Mouse (Mus musculus) fat pad, adult 2 months (tissue): ENCODE results near the gene Gpr107.

ENCODE experiments used
- DNase-seq: peaks from one replicate; pipeline ENCODE4 v3.0.0-alpha.2; 2011; ENCODE audit warnings: low read depth, low spot score; ENCODE audit errors: extremely low read depth

Gene Gpr107

DNA sequence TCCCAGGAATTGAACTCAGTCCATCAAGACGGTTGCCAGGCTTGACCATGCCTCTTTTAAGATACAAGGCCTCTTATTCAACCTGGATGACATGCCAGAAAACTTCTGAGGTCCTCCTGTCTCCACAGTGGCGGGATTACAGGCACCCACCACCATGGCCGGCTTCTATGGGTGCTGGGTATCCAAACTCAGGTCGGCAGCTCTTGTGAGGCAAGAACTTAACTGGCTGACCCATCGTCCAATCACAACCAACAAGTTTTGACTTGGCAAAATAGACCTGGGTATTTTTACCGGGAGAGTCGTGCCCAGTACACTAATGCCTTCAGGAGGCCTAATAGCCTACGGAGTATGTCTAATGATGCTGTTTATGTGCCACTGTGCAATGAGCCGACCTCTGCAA, 26.1 kb upstream of the Gpr107 start:
- no peak for DNase-seq

DNA sequence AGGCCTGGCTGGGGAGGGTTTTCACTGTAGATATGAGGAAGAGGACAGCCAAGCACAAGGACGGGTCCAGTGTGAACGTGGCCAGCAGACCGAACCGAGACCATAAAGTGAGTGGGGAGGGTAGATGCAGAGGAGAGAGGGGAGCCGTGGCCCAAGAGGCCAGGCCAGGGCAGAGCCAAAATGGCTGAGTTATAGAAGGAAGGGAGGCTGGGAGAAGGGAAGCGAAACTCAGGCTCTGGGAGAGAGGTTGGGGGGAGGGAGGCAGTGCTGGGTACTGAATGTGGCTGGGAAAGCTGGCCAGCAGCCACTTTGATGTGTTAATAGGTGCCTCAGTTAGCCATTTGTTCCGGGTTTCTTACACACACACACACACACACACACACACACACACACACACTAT, 24.9 kb upstream of the Gpr107 start:
- DNase-seq: no peak

- no peak for DNase-seq
Observed at GRCm38 (mm10) chr2:31127899-31128298, 24.2 kb upstream of the Gpr107 start.

DNA sequence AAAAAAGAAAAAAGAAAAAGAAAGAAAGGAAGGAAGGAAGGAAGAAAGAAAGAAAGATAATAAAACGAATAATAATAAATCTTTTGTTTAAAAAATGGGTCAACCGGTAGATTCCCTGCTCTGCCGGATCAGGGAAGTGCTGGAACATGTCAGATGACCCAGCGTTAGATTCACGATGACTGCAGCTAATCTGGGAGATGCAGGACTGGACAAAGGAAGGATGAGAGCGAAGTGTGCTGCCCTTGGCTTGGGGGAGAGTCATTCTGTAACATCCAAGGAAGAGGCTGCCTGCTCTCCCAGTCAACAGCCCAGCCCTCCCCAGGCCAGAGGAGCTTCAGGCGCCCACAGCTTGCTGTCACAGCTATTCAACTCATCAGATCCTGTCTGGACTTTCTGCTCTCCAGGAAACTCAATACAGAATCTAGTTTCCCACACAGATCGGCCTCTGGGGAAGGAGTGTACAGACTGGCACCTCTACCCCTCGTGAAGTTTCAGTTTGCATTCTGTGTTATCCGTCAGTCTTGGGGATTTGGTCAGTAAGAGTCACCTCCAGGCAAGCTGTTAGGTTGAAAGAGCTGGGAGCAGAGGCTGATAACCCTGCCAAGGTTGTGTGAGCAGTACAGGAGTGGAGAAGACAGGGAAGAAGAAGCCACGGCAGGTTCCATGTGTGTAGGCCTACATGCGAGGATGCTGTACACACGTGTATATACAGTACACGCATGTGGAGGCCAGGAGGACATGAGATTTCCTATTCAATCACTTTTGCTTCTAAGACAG, 22.2 kb upstream of the Gpr107 start:
- no peak for DNase-seq

- DNase-seq: no peak
Observed at GRCm38 (mm10) chr2:31130815-31131299, 21.3 kb upstream of the Gpr107 start.

- DNase-seq: no peak
Observed at GRCm38 (mm10) chr2:31132682-31133081, 19.4 kb upstream of the Gpr107 start.

- DNase-seq: no peak
Observed at GRCm38 (mm10) chr2:31133981-31134380, 18.1 kb upstream of the Gpr107 start.

- no peak for DNase-seq
Observed at GRCm38 (mm10) chr2:31135512-31135931, 16.6 kb upstream of the Gpr107 start.

DNA sequence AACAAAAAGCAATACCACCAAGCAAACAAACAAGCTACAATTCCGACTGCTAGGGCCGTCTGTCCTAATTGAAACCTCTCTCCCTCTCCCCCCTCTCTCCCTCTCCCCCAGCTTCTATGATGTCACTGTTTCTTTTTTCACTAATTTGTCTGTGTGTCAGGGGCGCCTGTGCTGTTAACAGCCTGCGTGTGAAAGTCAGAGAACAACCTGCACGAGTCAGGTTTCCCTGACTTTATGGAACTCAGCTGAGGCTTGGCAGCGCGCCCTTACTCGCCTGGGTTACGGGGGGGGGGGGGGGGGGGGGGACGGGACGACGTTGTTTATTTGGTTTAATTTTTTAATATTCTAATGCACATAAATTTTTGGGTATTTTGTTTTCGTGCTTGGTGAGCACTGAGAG, 15.8 kb upstream of the Gpr107 start:
- no peak for DNase-seq

- no peak for DNase-seq
Observed at GRCm38 (mm10) chr2:31137018-31137590, 15.0 kb upstream of the Gpr107 start.

- DNase-seq: no peak
Observed at GRCm38 (mm10) chr2:31139174-31139632, 12.9 kb upstream of the Gpr107 start.

GRCm38 (mm10) chr2:31139991-31140771, 11.9 kb upstream of the Gpr107 start:
- no peak for DNase-seq

DNA sequence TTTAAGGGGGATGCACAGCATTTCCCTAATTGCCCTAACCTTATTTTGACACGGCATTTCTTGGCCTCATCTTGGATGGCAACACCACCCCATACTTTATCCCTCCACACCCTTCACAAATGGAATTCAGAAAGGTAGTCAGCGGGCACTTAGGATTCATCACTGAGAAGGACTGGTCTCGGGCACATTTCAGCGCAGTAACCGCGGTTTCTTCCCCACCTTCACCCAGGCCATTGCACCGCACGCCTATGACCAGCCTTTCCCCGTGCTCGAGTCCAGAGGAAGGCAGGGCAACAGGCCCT, 11.4 kb upstream of the Gpr107 start:
- no peak for DNase-seq

GRCm38 (mm10) chr2:31141074-31141866, 10.8 kb upstream of the Gpr107 start:
- DNase-seq: no peak

DNA sequence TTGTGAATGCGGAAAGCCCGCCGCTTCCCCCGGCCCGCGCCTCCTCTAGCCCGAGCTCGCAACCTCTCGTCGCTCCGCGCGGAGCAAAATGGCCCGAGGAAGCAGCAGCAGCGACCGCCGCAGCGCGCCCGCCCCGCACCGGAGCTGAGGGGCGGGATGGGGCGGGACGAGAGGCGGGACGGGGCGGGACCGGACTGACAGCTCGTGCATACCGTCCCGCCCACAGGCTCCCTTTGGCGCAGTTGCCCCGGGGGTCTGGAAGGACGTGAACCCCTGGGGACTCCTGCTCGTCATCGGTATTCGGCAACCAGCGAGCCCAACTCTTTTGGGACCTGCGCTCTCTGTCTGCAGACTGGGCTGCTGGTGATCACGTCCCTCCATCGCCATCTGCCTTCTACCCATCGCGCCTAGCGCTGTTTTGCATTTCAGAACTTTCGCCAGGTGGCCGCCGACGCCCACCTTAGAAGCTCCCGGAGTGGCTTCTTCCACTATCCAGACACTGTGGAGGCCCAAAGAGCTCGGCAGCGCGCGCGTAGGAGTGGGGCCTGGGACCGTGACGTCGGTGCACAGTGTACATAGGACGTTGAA, 10.2 kb upstream of the Gpr107 start, which contains the start of gene Fnbp1:
TSS of gene Fnbp1 (minus strand) at position 142 of the 588 bp plus-strand sequence.
- DNase-seq: no peak

DNA sequence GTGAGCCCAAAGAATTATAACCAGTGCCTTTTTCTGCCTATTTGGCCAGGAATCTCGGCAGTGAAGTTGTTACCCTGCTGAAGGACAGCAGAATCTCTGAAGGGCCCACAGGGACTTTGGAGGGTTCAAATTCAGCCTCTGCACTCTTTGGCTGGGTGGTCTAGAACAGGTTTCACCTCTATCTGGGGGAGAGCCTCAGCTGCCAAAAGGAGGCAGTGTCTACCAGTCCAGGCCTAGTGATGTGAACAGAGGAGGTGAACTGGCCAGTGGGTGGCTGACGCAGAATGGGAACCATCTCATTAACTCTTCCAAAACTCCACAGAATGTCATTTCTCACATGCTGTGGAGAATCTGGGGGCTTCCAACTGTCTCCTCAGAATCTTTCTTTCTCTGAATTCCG, 9.6 kb upstream of the Gpr107 start:
- no peak for DNase-seq

DNA sequence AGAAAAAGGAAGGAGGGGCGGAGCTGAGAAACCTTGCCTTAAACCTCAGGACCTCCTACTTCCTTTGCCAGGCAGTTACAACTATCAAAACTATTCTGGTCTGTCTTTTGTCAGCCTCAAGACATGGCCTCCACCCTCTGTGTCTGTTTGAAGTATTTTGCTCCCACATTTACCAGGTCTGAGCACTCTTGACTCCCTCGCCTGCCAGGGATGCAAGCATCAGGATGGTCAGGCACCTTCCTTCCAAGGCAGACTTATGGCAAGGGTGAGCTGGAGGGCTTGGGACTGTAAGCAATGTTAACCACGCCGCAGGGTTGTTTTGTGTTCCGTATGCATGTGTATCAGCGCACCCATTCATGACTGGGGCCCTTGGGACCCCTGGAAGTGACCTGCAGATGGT, 8.8 kb upstream of the Gpr107 start:
- no peak for DNase-seq

GRCm38 (mm10) chr2:31143768-31144695, 8.1 kb upstream of the Gpr107 start:
- no peak for DNase-seq

GRCm38 (mm10) chr2:31144901-31145300, 7.2 kb upstream of the Gpr107 start:
- DNase-seq: no peak

DNA sequence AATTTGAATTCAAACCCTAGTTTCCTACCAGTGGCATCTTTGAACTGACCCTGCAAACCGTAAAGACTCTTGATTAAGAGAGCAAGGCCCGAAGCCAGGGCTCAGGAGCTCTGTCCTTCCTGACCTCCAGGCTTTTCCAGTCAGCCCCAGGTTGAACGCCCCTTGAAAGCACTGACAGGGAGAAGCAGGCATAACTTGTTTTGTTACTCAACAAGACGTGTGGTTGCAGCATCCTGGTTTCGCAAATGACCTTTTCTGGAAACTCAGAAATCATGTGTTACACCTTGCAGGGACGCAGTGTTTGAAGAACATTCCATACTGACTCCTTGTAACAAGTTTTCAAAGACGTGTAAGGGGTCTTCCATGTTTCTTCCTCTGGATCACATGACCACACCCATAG, 5.1 kb upstream of the Gpr107 start:
- DNase-seq: peak; percentile 70
